Mouse (Mus musculus): ENCODE results near the gene Taok3.
"Not testable (repeated sequence)": the region's sequence is repeated elsewhere in the genome, so short reads cannot be mapped to it uniquely, and the experiment has no call there.

Gene Taok3

DNA sequence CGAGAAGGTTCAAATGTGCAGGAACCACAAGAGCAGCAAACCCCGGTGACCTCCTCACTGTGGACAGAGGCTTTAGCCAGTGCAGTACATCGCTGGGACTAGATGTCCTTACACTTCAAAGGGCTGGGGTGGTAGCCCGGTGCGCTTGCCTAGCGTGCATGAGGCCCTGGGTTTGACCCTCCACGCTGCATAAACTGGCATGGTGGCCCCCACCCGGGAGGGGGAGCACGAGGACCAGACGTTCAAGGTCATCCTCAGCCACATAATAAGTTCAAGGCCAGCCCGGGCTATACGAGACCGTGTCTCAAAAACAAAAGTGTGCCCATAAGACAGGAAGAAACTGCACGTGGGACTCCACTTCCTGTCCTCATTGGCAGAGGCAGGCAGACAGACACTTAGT lies 148.0 kb downstream of the Taok3 start:
- no peak for DNase-seq (ENCODE audit: low spot score)

GRCm38 (mm10) chr5:117268749-117269148 lies 148.8 kb downstream of the Taok3 start:
- DNase-seq (ENCODE audit: low spot score) = no peak

GRCm38 (mm10) chr5:117269395-117269794 lies 149.5 kb downstream of the Taok3 start:
- DNase-seq (ENCODE audit: low spot score) = no peak

DNA sequence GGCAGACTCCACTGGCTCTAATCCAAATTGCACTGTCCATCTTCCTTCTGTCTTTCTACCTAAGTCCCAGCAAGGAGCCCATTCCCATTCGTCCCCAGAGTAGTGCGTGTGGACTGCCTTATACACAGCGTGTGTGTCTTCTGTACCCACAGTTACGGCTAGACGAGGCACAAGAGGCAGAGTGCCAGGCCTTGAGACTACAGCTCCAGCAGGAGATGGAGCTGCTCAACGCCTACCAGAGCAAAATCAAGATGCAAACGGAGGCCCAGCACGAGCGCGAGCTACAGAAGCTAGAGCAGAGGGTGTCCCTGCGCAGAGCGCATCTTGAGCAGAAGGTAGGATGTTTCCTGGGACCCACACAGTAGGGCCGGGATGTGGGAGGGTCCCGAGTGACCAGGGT lies 152.0 kb downstream of the Taok3 start:
- DNase-seq (ENCODE audit: low spot score) = no peak

GRCm38 (mm10) chr5:117274817-117275216 lies 154.9 kb downstream of the Taok3 start:
- no peak for DNase-seq (ENCODE audit: low spot score)

DNA sequence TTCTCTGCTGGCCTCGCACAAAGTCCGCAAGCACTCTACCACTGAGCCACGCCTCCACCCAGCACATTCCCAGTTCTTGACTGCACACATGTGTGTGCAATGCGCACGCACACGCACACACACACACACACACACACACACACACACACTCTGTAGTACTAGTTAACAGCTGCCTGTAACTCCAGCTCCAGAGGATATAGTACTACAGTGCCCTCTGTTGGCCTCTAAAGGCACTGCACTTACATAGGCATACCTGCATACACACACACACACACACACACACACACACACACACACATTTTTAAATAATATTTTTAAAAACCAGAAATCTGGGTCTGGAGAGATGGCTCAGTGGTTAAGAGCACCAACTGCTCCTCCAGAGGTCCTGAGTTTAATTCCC lies 157.9 kb downstream of the Taok3 start:
- no peak for DNase-seq (ENCODE audit: low spot score)

DNA sequence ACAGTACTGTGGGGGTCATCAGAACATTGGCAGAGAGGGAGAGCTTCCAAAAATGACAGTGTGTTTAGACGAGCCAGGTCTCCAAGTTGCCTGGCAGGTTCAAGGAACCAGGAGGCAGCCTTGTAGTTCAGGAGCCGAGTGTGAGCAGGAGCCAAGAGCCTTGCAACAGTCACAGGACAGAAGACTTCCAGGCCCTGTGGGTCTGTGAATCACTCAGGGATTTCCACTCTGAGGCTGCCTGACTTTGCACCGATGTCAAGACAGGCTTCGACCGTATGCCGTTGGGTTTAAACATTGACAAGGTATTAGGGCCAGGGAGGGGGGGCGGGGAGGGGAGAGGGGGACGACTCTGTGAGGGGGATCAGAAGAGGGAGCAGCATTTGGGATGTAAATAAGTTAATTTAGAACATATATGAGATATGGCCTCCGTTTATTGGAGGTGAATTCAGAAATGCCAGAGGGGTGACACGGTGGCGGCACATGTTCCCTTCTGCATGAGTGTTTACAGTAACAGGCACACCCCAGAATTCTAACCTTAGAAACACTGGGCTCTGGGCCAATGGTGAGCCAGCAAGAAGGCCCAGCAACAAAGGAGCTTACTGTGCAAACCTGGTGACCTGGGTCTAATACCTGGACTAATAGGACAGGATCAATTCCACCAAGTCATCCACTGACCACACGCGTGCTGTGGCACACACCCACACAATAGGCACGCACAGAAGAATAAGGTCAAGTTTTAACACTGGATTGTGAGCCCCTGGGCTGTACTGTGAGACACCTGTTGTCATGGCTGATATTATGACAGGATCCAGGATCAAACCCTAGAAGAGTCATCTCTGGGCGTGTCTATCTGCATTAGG lies 159.1 kb downstream of the Taok3 start:
- peak; percentile 62 for DNase-seq (ENCODE audit: low spot score)

- DNase-seq (ENCODE audit: low spot score) = no peak
Observed at GRCm38 (mm10) chr5:117279669-117280050, 159.7 kb downstream of the Taok3 start.

DNA sequence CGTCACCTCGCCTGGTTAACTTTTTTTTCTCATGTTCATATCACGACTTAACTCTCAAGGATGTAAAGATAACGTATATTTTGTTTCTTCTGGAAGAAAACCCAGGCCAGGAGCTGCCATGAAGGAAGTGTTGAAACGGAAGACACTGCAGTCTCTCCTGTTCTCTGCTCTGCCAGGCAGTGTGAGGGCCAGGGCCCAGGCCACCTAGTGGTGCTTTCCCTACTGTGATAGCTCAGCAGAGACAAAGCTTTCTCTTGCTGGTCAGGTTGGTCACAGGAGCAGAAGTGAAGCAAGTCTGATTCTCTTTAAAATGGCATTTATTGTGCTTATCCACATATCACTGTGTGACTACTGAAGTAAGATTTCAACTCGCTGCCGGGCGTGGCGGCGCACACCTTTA lies 161.6 kb downstream of the Taok3 start:
- no peak for DNase-seq (ENCODE audit: low spot score)

GRCm38 (mm10) chr5:117282360-117282759 lies 162.4 kb downstream of the Taok3 start:
- no peak for DNase-seq (ENCODE audit: low spot score)

DNA sequence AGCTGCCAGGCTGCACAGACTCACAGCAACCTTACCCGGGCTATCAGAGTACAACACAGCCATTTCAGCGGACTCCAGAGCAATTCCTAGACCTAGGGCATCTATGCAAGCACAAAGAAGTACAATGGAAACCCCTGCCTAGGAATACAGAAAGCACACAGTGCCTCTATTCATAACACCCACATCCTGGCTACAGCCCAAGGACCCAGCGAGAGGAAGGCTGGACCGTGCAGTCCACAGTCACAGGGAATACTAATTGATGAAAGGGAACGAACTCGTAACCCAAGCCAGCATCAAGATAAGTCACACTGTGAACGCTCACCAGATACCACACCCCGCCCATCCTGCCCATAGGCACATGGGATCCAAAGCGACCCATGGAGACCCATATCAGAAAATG lies 164.1 kb downstream of the Taok3 start:
- DNase-seq (ENCODE audit: low spot score) = no peak

DNA sequence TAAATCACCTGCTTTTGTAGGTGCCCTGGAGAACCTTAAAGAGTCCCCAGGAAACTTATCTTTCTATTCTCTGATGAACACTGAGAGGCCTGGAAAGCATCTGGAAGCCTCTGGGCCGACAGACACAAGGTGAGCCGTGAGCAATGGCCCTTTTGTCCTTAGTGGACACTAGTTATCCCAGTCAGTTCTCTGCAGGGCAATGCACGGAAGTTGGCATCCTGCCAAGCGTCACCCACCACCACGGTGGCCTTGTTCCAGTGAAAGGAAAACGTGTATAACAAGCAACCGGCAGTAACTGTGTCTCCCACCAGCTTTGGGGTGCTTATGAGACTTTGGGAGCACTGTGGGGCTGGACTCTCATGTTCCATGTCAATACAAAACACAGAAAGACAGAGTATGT lies 164.8 kb downstream of the Taok3 start:
- no peak for DNase-seq (ENCODE audit: low spot score)

GRCm38 (mm10) chr5:117285266-117285665 lies 165.3 kb downstream of the Taok3 start:
- no peak for DNase-seq (ENCODE audit: low spot score)

- no peak for DNase-seq (ENCODE audit: low spot score)
Observed at GRCm38 (mm10) chr5:117286286-117286685, 166.4 kb downstream of the Taok3 start.

DNA sequence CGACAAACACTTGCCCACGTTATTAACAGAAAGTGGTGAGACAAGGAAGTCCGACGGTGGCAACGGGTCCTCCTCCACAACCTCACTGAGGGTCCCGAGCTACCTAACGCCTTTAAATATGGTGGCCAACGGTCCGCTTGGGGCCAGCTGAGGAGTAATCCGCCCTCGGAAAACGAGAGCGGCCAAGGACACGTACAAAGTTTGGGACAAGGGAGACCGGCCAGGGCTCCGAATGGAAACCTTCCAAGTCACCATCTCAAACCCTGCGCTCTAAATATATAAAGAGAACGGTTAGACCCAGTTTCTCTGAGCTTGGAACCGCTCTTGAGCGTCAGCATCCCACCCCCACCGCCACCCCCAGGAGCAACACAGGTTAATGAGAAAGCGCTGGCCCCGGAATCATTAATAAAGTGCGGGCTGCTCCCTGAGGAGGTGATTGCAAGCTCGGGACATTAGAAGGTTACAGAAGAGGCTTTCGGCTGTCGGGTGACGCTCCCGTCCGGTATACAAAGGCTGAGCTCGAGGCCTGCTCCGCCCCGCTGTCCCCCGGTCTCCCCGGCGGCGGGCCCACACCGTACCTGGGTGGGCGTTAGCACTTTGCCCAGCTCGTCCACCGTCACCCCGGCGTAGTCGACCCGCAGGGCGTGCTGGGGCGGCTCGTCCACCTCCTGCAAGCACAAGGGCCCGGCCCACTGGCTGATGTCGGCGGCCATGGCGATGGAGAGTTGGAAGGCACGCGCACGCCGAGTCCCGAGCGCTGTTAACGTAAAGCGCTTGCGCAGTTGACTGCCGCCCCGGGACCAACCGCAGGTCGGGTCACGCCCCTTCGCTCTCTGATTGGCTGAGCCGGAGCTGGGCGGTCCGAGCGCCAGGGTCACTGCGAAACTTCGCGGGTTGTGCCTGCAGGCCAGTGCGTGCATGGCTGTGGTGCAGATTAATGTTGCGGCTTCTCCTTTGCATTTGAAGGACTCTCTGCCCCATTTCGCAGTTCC lies 167.2 kb downstream of the Taok3 start, which contains the start of gene Pebp1:
TSS of gene Pebp1 (minus strand) at position 795 of the 992 bp plus-strand sequence.
- DNase-seq (ENCODE audit: low spot score) = peak; percentile 92

DNA sequence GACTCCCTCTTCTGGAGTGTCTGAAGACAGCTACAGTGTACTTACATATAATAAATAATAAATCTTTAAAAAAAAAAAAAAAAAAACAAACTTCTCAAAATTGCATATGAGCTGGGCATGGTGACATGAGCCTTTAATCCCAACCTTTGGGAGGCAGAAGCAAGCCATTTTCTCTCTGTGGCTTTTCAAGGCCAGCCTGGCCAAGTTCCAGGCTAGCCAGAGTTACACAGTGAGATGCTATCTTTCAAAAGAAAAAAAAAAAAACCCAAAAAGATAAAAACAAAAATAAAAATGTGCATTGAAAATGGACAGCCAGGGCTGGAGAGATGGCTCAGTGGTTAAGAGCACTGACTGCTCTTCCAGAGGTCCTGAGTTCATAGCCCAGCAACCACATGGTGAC lies 169.7 kb downstream of the Taok3 start:
- no peak for DNase-seq (ENCODE audit: low spot score)

GRCm38 (mm10) chr5:117290081-117290480 lies 170.2 kb downstream of the Taok3 start:
- no peak for DNase-seq (ENCODE audit: low spot score)

GRCm38 (mm10) chr5:117291312-117291711 lies 171.4 kb downstream of the Taok3 start:
- DNase-seq (ENCODE audit: low spot score) = no peak

DNA sequence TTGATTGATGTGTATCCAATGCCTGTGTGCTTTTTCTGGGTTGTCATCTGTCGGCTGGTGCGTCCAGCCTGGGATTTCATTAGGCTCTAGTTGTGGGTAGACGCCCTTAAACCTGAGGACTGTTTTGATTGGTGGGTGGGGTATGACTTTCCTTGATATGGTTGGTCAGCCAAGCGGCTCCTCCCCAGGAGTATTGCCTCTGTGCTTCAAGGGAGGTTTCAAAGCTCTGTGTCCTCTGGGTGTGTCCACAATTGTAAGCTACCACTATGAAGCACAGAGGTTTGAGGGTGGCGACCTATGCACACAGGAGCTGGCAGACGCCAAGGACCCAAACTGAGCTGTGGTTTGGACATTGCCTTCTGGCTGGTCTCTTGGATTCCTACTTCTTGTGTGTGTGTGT lies 172.6 kb downstream of the Taok3 start:
- no peak for DNase-seq (ENCODE audit: low spot score)

GRCm38 (mm10) chr5:117293776-117294175 lies 173.8 kb downstream of the Taok3 start:
- not testable (repeated sequence) for DNase-seq (ENCODE audit: low spot score)

GRCm38 (mm10) chr5:117295011-117295410 lies 175.1 kb downstream of the Taok3 start:
- DNase-seq (ENCODE audit: low spot score) = no peak

GRCm38 (mm10) chr5:117302899-117303298 lies 183.0 kb downstream of the Taok3 start:
- DNase-seq (ENCODE audit: low spot score) = no peak

All from urinary bladder, postnatal 25 days (tissue).